Mouse (Mus musculus): ENCODE measurements at regions not wholly inside any gene's neighbourhood (a gene's known extent, or its start where the extent isn't known, plus 50 kb on each side); places are given as distances from the start of the nearest gene placed in this dataset.

DNA sequence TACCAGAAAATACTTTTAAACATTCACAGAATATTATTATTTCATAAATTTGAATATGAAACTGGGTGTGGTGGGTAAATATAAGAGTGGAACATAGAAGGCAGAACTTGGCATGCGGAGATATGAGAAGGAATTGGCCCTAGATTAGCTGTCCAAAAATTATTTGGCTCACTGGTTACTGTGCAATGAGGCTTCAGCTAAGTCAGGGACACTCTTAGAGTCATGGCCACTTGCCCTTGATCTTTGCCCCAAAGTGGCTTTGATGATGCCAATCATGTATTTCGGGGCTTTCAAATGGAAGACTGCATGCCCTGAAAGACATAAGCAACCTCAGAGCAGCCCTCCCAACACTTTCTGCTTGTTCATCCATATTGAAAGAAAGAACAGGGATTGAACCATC is 76.9 kb downstream of the Pxdc1 start:
- no peak for TF ChIP-seq GATA4 (IDR thresholded peaks at IDR 0.05; ENCODE audit: insufficient replicate concordance, low read length)

DNA sequence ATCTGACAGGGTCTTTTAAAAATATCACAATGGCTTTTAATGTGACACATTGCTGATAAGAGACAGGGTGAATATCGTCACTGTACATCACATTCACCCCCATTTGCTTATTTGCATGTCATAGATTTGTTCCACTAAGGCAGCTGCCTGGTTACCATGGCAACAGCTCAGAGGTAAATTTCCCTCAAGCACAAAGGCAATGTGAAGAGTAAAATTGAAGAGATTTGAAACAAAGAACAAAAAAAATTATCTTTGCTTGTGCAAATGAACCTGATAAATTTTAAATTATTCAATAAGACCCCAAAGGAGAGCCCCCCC is 77.3 kb downstream of the Pxdc1 start:
- TF ChIP-seq GATA4 (IDR thresholded peaks at IDR 0.05; ENCODE audit: insufficient replicate concordance, low read length), result no peak

DNA sequence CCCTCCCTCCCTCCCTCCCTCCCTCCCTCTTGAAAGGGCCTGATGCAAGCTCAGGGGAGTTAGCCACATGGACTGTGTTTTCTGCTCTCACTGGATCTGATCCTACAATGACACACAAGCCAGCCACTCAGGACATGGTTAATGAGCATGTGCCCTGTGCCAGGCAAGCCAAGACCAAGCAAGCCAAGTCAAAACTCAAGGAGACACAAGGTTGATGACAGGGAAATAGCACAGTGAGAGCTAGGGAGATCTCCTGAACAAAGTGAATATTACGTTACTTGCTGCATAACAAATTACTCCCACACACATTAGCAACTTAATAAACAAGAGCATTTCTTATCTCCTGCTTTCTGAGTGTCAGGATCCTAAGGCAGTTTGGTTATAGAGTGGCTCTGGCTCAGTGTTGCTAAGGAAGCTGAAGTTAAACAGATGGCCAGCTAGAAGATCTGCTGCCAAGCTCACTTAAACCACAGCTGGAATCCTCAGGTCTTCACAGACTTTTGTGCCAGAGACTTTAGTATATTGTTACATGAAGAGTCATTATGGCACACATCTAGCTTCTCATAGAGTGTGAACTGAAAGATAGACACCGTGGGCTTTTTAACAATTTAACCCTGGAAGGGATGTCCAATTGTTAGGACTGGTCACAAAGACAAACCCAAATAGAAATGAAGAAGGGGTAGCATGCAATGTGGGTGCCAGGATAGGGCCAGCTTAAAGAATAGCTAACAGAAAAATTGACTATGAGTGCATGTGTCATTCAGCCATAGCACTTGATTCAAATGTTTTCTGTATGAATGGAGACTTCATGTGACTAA is 77.9 kb downstream of the Pxdc1 start:
- TF ChIP-seq GATA4 (IDR thresholded peaks at IDR 0.05; ENCODE audit: insufficient replicate concordance, low read length), result no peak

DNA sequence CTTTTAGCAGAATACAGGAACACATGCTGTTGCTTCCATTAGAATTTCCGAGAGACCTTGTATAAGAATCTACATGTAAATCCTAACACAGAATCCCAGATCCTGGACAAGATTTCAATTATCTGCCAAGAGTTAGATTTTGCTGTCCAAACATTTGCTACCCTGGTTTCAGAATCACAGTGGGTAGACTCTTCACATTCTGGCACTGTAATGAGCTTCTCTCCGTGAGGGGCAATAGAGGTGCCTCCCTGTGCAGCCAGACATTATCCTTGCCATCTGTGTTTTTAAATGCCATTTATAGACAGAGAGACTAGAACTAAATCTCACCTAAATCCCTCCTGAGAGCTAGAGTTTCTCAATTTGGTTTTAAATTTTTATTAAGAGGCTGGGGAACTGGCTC is 84.0 kb downstream of the Pxdc1 start:
- TF ChIP-seq GATA4 (IDR thresholded peaks at IDR 0.05; ENCODE audit: insufficient replicate concordance, low read length), result no peak

DNA sequence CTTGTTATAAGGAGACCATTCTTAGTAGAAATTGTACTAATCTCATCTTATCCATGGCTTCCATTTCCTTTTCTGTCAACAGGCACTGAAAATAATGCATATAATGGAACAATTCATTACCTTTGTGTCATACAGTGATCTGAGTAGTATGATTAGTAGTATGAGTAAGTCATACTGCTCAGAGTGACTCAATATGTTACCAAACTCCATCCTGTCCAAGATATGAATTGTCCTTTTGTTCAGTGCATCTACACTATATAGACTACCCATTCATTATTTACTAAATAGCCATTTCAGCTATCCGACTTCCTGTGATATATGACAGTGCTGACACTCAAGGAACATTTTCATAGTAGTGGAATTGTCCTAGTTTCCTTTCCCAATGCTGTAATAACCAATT is 86.6 kb downstream of the Pxdc1 start:
- TF ChIP-seq GATA4 (IDR thresholded peaks at IDR 0.05; ENCODE audit: insufficient replicate concordance, low read length), result no peak

DNA sequence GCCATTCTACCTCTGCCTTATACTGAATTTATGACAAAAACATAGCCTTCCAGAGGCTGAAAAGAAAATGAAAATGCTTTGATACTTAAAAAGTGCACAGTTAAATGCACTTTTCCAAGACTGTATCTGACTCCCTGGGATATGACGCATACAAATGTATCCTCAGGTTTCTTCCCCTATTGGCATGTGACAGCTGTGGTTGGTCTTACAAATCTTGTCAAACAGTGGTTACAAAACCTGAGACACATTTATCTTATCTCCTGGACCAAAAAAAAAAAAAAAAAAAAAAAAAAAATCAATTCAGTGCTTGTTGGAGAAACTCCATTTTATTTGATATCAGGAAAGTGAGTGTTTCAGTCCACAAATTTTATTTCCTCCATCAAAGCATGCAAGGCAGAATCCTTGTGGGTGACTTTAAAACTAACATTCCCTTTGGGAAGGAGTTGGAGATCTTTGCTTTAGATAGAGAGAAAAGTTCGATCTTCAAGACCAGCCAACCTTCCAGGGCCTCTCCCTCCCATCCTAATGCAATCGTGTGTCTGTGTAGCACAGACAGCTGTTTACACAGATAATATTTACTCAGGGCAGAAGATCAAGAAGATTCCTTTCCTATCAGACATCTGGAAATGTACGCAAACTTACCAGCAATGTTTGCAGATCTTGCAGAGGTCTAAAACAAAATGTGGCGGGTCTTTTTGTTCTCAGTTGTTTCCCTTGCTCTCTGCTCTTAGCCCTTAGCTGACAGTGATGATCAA is 103.0 kb downstream of the Pxdc1 start:
- peak; percentile 83; the same call in 1 of the 2 replicates for TF ChIP-seq GATA4 (IDR thresholded peaks at IDR 0.05; ENCODE audit: insufficient replicate concordance, low read length)

DNA sequence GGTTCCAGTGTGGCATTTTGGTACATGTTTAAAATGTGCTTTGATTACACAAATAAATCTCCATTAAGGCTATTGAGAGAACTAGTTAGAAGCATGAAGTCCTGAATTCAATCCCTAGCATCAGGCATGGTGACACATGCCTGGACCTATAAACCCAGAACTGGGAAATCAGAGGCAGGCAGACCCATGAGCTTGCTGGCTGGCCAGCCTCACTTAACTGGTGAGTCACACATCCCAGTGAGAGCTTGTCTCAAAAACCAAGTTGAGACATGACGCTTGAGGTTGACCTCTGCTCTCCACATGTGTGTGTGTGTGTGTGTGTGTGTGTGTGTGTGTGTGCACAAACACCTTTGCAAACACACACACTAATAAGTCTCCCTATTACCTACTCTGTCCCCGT is 112.6 kb downstream of the Pxdc1 start:
- TF ChIP-seq GATA4 (IDR thresholded peaks at IDR 0.05; ENCODE audit: insufficient replicate concordance, low read length), result no peak

DNA sequence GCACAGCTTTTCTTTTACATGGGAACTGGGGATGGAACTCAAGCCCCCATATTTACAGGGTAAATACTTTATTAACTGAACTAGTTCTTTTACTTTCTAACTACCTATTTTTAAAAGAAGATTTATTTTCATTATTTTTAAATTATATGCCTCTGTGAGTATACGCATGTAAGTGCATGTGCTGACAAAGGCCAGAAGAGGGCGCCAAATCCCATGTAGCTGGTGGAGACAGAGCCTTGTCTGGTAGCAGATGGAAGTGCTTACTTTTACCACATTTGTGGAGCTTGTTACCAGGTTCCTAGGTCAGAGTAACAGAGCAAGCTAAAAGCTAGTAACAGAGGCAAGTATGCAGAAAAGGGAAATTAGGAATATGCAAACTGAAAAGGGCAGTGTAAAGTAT is 119.4 kb downstream of the Pxdc1 start:
- TF ChIP-seq GATA4 (IDR thresholded peaks at IDR 0.05; ENCODE audit: insufficient replicate concordance, low read length), result no peak

DNA sequence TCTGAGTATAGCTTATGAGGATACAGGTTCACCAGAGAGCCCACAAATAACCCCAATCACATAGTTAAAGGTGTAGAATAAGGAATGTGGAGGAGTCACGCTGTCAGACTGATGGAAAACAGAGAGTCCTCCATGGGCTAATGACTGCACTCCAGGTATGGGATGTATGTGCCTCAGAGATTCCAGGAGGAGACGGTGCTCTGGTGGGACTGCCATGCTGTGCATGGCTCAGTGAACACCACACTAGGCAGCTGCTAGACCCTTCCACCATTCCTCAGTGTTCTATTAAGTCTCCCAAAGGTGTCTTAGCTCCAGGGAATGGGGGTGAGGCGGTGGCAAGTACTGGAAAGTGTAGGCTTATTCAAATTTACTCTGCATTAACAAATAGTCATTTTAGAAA is 142.0 kb downstream of the Pxdc1 start:
- no peak for TF ChIP-seq GATA4 (IDR thresholded peaks at IDR 0.05; ENCODE audit: insufficient replicate concordance, low read length)

DNA sequence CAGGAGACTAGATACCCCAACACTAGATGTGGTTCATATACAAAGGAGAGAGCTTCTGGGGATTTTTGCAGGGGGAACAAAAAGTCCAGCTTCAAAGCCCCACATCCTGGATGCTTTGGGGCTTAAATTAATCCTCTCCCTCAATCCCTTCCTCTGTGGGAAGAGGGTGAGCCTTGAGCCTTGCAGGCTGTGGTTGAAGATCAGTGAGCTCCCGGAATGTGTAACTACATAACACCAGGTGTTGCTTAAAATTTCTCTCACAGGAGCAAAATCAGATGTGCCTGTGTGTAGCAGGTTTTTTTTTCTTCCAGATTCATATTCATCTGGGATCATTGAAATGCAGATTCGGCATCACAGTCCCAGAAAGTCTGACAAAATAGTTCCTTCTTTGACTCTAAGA is 146.1 kb downstream of the Pxdc1 start:
- no peak for TF ChIP-seq GATA4 (IDR thresholded peaks at IDR 0.05; ENCODE audit: insufficient replicate concordance, low read length)

DNA sequence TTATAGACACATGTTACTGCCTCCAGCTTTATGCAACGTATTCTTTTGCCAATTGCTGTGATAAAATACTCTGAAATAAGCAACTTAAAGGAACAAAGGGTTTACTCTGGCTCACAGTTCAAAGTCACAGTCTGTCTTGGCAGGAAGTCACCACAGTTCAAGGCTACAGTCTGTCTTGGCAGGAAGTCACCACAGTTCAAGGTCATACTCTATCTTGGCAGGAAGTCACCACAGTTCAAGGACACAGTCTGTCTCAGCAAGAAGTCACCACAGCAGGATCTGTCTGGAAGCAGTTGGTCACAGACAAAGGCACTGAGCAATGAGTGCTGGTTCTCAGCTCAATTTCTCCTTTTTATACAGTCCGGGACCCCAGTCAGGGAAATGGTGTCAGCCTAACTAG is 147.4 kb downstream of the Pxdc1 start:
- no peak for TF ChIP-seq GATA4 (IDR thresholded peaks at IDR 0.05; ENCODE audit: insufficient replicate concordance, low read length)

DNA sequence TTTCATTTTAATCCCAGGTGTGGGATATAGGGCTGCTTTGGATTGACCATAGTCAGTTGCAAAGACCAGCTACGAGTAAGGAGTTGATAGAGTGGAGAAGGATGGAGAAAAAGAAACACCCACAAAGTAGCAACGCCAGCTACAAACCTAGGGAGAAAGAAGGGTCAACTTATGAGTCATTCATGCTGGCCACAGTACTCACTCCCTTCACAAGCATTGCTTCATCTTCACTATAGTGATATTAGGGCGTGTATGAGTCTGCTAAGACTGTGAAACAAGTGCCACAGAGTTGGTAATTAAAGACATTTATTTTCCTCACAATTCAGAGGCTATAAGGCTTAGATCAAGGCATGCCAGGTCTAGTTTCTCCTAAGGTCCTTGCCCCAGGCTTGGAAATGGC is 148.4 kb downstream of the Pxdc1 start:
- no peak for TF ChIP-seq GATA4 (IDR thresholded peaks at IDR 0.05; ENCODE audit: insufficient replicate concordance, low read length)

DNA sequence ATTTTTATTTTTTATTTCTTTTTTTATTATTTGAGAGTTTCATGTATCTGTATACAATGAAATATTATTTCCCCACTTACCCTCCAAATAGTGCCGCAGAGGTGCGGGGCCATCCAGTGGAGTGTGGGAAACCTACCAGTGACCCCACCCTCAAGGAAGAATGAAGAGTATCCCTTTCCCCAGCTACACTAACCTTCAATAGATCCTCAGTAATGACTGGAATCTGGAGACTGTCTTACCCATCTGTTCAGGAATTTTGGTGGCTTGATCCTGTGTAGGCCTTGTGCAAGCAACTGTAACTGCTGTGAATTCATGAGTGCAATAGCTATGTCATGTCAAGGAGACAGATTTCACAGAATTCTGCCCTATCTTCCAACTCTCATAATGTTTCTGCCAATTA is 153.9 kb upstream of the Slc22a23 start:
- TF ChIP-seq GATA4 (IDR thresholded peaks at IDR 0.05; ENCODE audit: insufficient replicate concordance, low read length), result no peak

DNA sequence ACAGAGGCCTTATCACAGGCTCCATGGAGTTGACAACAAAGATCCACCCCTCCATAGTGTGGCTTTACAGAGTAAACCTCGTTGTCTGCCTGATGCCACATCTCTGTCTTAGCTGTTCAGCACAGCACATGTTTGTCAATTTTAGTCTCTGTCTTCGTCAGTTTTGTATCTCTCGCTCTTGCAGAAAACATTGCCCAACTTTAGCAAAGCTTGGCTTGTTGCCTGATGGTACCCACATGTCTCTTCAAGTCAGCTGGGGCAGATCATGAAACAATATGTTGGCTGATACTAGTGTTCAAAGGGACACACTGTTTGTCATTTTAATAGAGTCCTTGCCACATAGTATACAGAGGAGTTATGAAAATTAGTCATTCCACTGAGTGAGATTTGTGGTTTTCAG is 152.7 kb upstream of the Slc22a23 start:
- TF ChIP-seq GATA4 (IDR thresholded peaks at IDR 0.05; ENCODE audit: insufficient replicate concordance, low read length), result no peak

DNA sequence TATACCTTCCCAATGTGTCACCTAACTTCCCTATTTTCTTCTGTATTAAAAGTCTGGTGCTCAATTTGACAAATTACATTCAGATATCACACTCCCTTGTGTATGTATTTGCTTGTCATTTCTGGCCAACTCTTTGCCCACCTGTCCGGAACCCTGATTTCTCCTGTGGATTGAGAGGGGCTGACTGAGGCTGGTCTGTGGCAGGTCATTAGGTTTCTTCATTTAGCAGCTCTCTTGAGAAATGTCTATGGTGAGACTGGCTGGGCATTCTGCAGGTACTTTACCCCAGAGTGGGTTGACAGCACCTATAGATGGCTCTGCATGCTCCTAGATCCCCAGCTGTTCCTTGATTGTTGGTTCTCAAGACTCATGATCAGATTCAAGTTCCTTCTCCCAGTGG is 139.8 kb upstream of the Slc22a23 start:
- no peak for TF ChIP-seq GATA4 (IDR thresholded peaks at IDR 0.05; ENCODE audit: insufficient replicate concordance, low read length)

DNA sequence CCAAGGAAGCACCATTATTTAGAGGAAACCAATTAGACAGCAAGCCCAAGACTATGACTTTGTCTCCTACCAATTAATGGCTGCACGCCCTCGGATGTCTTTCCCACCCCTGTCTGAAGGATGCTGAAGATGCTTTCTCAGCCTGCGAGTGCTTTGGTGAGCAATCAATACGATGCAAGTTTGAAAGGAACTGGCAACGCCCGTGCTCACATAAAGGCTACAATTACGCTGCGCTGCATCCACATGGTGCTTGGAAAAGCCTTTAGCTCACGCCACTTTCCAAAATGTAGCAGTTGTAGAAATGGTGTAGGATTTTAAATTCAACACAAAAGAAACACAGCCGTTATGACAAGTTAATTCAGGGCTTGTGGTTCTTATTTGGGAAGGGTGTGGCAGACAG is 136.5 kb upstream of the Slc22a23 start:
- TF ChIP-seq GATA4 (IDR thresholded peaks at IDR 0.05; ENCODE audit: insufficient replicate concordance, low read length), result no peak

DNA sequence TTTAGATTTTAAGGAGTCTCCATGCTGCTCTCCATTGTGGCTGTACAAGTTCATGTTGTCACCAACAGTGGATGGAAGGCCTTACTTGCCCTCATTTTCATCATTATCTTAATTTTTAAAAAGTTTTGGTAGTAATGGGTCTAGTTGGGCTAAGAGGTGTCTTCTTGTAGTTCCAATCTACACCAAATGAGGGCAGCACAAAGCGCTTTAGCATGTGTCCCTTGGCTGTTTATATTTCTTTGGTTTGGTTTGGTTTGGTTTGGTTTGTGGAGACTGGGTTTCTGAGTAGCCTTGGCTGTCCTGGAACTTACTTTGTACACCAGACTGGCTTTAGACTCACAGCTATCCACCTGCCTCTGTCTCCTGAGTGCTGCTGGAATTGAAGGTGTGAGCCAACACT is 125.4 kb upstream of the Slc22a23 start:
- TF ChIP-seq GATA4 (IDR thresholded peaks at IDR 0.05; ENCODE audit: insufficient replicate concordance, low read length), result no peak
